Mouse (Mus musculus) spleen, adult 2 months (tissue): ENCODE data around the gene 5830473C10Rik. TPM values are rescaled to one million over a fixed set of nuclear protein-coding genes. Genes with fewer than 3 reads are reported as not detected.

Experiments
- DNase-seq, 2 experiments: peaks; one replicate each; pipeline versions ENCODE4 v3.0.0 to v3.0.0-alpha.2; 2012 to 2021; ENCODE audit warnings: low spot score in 2 of 2, low read depth in 1 of 2
- H3K27ac ChIP-seq: fragments of 200-500 bp; 2 replicates; pipeline ENCODE4 v1.5.1; 2012; ENCODE audit warnings: low read length, inconsistent platforms; ENCODE audit not compliant: insufficient read depth
- H3K27me3 ChIP-seq: fragments of 200-500 bp; 2 replicates; pipeline ENCODE4 v1.6.1; 2012; ENCODE audit warnings: mild to moderate bottlenecking, moderate library complexity, low read length, inconsistent platforms; ENCODE audit not compliant: control insufficient read depth, insufficient read depth
- H3K36me3 ChIP-seq: fragments of 200-500 bp; 2 replicates; pipeline ENCODE4 v1.6.1; 2012; ENCODE audit warnings: mild to moderate bottlenecking, low read length, inconsistent platforms; ENCODE audit not compliant: control insufficient read depth, insufficient read depth
- H3K4me1 ChIP-seq: fragments of 200-500 bp; 2 replicates; pipeline ENCODE4 v1.6.1; 2011; ENCODE audit warnings: inconsistent platforms; ENCODE audit not compliant: control insufficient read depth, insufficient read depth, insufficient read length
- H3K4me3 ChIP-seq: fragments of 200-500 bp; 2 replicates; pipeline ENCODE4 v1.5.1; 2011; ENCODE audit warnings: mild to moderate bottlenecking, inconsistent platforms; ENCODE audit not compliant: insufficient read depth, insufficient read length; ENCODE audit errors: extremely low read depth
- CTCF ChIP-seq: fragments of 200-500 bp; IDR thresholded peaks from 2 replicates; pipeline ENCODE4 v1.5.1; 2011; ENCODE audit warnings: mild to moderate bottlenecking, inconsistent platforms; ENCODE audit not compliant: insufficient read depth, insufficient read length, insufficient replicate concordance; ENCODE audit errors: extremely low read depth
- POLR2A ChIP-seq: fragments of 200-500 bp; IDR thresholded peaks from 2 replicates; pipeline ENCODE4 v1.6.1; 2011; ENCODE audit warnings: low read depth, low read length, inconsistent platforms
- WGBS: fragments of 180-500 bp; shearing (Covaris S2); methylation state at CpG from one replicate; pipeline ENCODE4 v1.1.7; 2018; 5-methylcytosine and 5-hydroxymethylcytosine counted together
- polyA plus RNA-seq: library from polyadenylated mRNA; depleted of rRNA; stranded (reverse); fragments of >200 nt; gene quantifications from 2 replicates; pipeline ENCODE4 v1.2.3, GENCODE M21; 2012

Gene 5830473C10Rik
- polyA plus RNA-seq, 1 experiment: not detected

- Histone ChIP-seq H3K27me3 (no peaks in the 10 kb centered on the region), H3K4me3 (no peak overlapping the region), H3K36me3 (no peaks in the 10 kb centered on the region), H3K4me1 (peaks cover 2% of the 10 kb centered on the region; the same call in 1 of the 2 replicates), H3K27ac (no peak overlapping the region)
- 90% methylated on average over 3 of the region's 3 CpGs for WGBS
- no peak for DNase-seq
- TF ChIP-seq POLR2A: no peak
- no peak for TF ChIP-seq CTCF
Observed at GRCm38 (mm10) chr5:90617859-90618258, 57.0 kb downstream of the 5830473C10Rik start.

GRCm38 (mm10) chr5:90621316-90621715 is 60.4 kb downstream of the 5830473C10Rik start:
- TF ChIP-seq CTCF (no peak), POLR2A (no peak)
- Histone ChIP-seq H3K27ac (no peak overlapping the region), H3K4me3 (no peak overlapping the region), H3K27me3 (no peaks in the 10 kb centered on the region), H3K36me3 (no peaks in the 10 kb centered on the region), H3K4me1 (no peaks in the 10 kb centered on the region)
- WGBS: 98% methylated on average over 2 of the region's 2 CpGs
- no peak for DNase-seq

GRCm38 (mm10) chr5:90621726-90622125 is 60.8 kb downstream of the 5830473C10Rik start:
- 85% methylated on average over 6 of the region's 6 CpGs for WGBS
- no peak overlapping the region for H3K4me3 ChIP-seq
- no peak for DNase-seq
- TF ChIP-seq CTCF: no peak
- no peak for TF ChIP-seq POLR2A
- H3K27me3 ChIP-seq: no peaks in the 10 kb centered on the region
- H3K27ac ChIP-seq: no peak overlapping the region
- no peaks in the 10 kb centered on the region for H3K4me1 ChIP-seq
- H3K36me3 ChIP-seq: no peaks in the 10 kb centered on the region

GRCm38 (mm10) chr5:90623209-90623608 is 62.3 kb downstream of the 5830473C10Rik start:
- no peak overlapping the region for H3K4me3 ChIP-seq
- peaks cover 7% of the 10 kb centered on the region; the same call in 1 of the 2 replicates for H3K4me1 ChIP-seq
- TF ChIP-seq POLR2A: no peak
- TF ChIP-seq CTCF: no peak
- no peak overlapping the region for H3K27ac ChIP-seq
- DNase-seq: no peak
- H3K27me3 ChIP-seq: no peaks in the 10 kb centered on the region
- WGBS: 87% methylated on average over 2 of the region's 2 CpGs
- H3K36me3 ChIP-seq: no peaks in the 10 kb centered on the region

GRCm38 (mm10) chr5:90624708-90625425 is 64.0 kb downstream of the 5830473C10Rik start:
- no peak overlapping the region for H3K27ac ChIP-seq

GRCm38 (mm10) chr5:90627423-90627822 is 66.5 kb downstream of the 5830473C10Rik start:
- Histone ChIP-seq H3K27ac (no peak overlapping the region), H3K4me1 (peaks cover 8% of the 10 kb centered on the region; the same call in 1 of the 2 replicates), H3K27me3 (no peaks in the 10 kb centered on the region), H3K36me3 (no peaks in the 10 kb centered on the region), H3K4me3 (no peak overlapping the region)
- TF ChIP-seq POLR2A (no peak), CTCF (no peak)
- DNase-seq: no peak
- 53% methylated on average over 4 of the region's 4 CpGs for WGBS

More at GRCm38 (mm10) chr5:90624708-90625425, 64.0 kb downstream of the 5830473C10Rik start:
- Histone ChIP-seq H3K36me3 (no peaks in the 10 kb centered on the region), H3K27me3 (no peaks in the 10 kb centered on the region), H3K4me1 (peaks cover 8% of the 10 kb centered on the region; the same call in 1 of the 2 replicates), H3K4me3 (no peak overlapping the region)
- DNase-seq: no peak
- TF ChIP-seq CTCF: no peak
- no peak for TF ChIP-seq POLR2A
- 88% methylated on average over 18 of the region's 18 CpGs for WGBS

- Histone ChIP-seq H3K27me3 (no peaks in the 10 kb centered on the region), H3K4me1 (peaks cover 8% of the 10 kb centered on the region; the same call in 1 of the 2 replicates), H3K4me3 (no peak overlapping the region), H3K36me3 (no peaks in the 10 kb centered on the region), H3K27ac (no peak overlapping the region)
- WGBS: 67% methylated on average over 3 of the region's 3 CpGs
- DNase-seq: no peak
- TF ChIP-seq POLR2A: no peak
Observed at GRCm38 (mm10) chr5:90628011-90628410, 67.1 kb downstream of the 5830473C10Rik start.
